Mouse (Mus musculus): Measurements from ENCODE around the gene H6pd. TPM values are rescaled to one million over a fixed set of nuclear protein-coding genes. Genes with fewer than 3 reads are reported as not detected.
A peak's percentile ranks its signal among the peaks of the same experiment; 100 is the strongest.

H6pd gene
- polyA plus RNA-seq (2012; rRNA removed) = 5.7 TPM in 2 replicates

DNA sequence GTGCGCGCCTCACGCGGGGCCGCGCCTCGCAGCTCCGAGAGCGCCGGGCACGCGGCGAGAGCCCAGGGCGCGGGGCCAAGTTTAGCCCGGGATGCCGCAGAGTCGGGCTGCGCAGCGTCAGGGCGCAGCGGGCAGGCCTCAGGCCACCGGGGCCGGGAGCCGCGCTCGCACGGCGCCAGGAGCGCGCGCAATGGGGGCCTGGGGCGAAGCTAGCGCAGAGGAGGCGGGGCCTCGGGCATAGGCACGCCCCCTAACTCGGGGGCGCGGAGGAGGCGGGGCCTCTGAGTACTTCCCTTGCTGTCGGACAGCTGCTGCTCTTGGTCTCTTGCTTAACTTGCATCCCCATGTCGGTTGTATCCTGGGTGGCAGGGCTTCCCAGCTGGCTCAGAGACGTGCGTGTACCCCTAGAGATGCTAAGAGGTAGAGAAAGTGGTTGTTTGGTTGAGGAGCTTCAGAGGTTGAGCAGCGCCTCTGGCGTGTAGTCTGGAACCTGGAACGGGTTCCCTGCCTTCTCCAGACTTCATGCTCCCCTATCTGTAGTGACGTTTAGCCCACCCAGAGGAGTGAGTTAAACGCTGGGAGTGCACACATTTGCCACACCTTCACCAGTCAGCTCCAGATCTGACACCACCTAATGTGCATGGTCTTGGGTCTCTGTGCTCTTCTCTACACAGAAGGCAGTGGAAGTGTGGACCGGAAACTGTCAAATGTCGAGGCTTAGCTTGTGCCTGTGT lies at the start of gene H6pd:
H6pd (minus strand) TSS at position 171 of the 734 bp plus-strand sequence.
- TF ChIP-seq POLR2A (IDR thresholded peaks at IDR 0.05; ENCODE audit: extremely low read depth, insufficient read depth, low read length) (peak; percentile 79; the same call in 1 of the 2 replicates), CTCF (IDR thresholded peaks at IDR 0.05; ENCODE audit: extremely low read depth, insufficient read depth, low read length) (no peak)
- Histone ChIP-seq H3K4me3 (ENCODE audit: insufficient read depth, low read length) (peak within 1 kb of the TSS; percentile 60), H3K27ac (ENCODE audit: insufficient read depth, low read length) (peak within 1 kb of the TSS; percentile 70), H3K4me1 (ENCODE audit: control insufficient read depth, insufficient read depth, low read length) (peaks cover 7% of the 10 kb centered on the region)

DNA sequence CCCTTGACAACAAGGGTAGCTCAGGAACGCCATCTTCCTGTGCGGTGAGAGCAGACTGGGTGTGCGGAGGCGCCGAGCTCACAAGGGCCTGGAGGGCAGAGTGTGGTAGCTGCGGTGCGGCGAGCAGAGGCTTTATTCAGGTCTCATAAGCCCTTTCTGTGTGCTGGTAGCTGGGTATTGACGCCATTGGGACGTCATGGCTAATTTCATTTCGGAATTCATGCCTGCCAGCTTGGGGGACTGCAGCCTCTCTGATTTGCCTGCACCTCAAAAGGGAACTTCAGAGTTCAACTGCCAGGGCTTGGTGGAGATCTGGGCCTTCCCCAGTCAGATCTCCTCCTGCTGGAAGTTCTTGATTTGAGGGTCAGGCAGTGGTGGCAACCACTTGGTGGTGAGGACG lies 48.9 kb upstream of the H6pd start:
- no peak overlapping the region for H3K27ac ChIP-seq (ENCODE audit: insufficient read depth, low read length)
- H3K4me3 ChIP-seq (ENCODE audit: insufficient read depth, low read length) = no peak overlapping the region
- no peaks in the 10 kb centered on the region for H3K4me1 ChIP-seq (ENCODE audit: control insufficient read depth, insufficient read depth, low read length)
- no peak for TF ChIP-seq CTCF (IDR thresholded peaks at IDR 0.05; ENCODE audit: extremely low read depth, insufficient read depth, low read length)
- no peak for TF ChIP-seq POLR2A (IDR thresholded peaks at IDR 0.05; ENCODE audit: extremely low read depth, insufficient read depth, low read length)

DNA sequence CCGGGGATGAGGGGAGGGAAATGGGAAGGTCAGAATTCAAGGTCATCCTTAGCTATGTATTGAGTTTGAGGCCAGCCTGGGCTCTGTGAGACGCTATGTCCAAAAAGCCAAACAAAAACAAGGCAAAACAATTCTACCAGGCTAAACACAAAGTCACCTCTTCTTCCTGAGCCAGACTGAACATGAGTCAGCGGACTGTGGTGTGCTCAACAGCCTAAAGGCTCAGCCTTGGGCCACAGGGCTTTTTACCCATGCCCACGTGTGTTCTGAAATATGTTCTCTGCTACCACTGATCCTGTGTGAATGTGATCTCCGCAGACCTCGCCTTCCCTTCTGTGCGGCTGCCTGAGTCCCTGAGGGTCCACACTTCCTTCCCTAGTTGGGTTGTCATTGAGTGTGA lies 47.3 kb upstream of the H6pd start:
- TF ChIP-seq CTCF (IDR thresholded peaks at IDR 0.05; ENCODE audit: extremely low read depth, insufficient read depth, low read length) (no peak), POLR2A (IDR thresholded peaks at IDR 0.05; ENCODE audit: extremely low read depth, insufficient read depth, low read length) (no peak)
- Histone ChIP-seq H3K27ac (ENCODE audit: insufficient read depth, low read length) (no peak overlapping the region), H3K4me1 (ENCODE audit: control insufficient read depth, insufficient read depth, low read length) (no peaks in the 10 kb centered on the region), H3K4me3 (ENCODE audit: insufficient read depth, low read length) (no peak overlapping the region)

DNA sequence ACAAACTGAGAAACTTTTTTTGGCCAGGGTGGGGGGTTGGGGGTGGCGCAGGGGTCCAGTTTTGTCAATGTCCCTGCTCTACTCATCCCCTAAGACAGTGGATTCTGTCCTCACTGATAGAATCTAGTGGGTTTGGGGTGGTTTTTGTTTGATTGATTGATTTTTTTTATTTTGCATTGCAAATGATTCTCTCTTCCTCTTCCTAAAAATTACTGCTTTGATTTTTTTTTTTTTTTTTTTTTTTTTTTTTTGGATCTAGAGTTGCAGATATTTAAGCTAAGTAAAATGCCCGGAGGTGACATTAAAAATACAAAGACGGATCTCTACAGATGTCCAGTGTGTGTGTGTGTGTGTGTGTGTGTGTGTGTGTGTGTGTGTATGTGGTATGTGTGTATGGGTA lies 43.6 kb upstream of the H6pd start:
- no peak for TF ChIP-seq POLR2A (IDR thresholded peaks at IDR 0.05; ENCODE audit: extremely low read depth, insufficient read depth, low read length)
- TF ChIP-seq CTCF (IDR thresholded peaks at IDR 0.05; ENCODE audit: extremely low read depth, insufficient read depth, low read length) = no peak
- peaks cover 2% of the 10 kb centered on the region; the same call in 1 of the 2 replicates for H3K4me1 ChIP-seq (ENCODE audit: control insufficient read depth, insufficient read depth, low read length)
- H3K27ac ChIP-seq (ENCODE audit: insufficient read depth, low read length) = no peak overlapping the region
- no peak overlapping the region for H3K4me3 ChIP-seq (ENCODE audit: insufficient read depth, low read length)

DNA sequence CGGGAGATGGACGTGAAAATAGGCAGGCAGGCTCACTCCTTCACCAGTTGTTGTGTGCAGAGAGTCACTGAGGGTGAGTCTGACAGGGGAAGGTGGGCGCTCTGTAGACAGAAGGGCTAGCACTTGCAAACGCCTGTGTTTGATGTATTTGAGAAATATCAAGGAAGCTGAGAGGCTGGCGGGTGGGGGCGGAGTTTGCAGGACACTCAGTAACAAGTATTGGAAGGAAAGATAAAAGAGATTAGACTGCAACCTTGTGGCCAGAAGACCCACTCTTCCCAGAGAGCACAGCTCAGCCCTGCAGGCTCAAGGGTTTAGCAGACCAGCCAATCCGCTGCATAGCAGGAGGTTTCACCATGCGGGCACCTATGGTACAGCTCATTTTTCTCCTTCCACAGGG lies 42.7 kb upstream of the H6pd start:
- H3K4me3 ChIP-seq (ENCODE audit: insufficient read depth, low read length) = no peak overlapping the region
- no peak overlapping the region for H3K27ac ChIP-seq (ENCODE audit: insufficient read depth, low read length)
- H3K4me1 ChIP-seq (ENCODE audit: control insufficient read depth, insufficient read depth, low read length) = peaks cover 2% of the 10 kb centered on the region; the same call in 1 of the 2 replicates
- TF ChIP-seq POLR2A (IDR thresholded peaks at IDR 0.05; ENCODE audit: extremely low read depth, insufficient read depth, low read length) = no peak

DNA sequence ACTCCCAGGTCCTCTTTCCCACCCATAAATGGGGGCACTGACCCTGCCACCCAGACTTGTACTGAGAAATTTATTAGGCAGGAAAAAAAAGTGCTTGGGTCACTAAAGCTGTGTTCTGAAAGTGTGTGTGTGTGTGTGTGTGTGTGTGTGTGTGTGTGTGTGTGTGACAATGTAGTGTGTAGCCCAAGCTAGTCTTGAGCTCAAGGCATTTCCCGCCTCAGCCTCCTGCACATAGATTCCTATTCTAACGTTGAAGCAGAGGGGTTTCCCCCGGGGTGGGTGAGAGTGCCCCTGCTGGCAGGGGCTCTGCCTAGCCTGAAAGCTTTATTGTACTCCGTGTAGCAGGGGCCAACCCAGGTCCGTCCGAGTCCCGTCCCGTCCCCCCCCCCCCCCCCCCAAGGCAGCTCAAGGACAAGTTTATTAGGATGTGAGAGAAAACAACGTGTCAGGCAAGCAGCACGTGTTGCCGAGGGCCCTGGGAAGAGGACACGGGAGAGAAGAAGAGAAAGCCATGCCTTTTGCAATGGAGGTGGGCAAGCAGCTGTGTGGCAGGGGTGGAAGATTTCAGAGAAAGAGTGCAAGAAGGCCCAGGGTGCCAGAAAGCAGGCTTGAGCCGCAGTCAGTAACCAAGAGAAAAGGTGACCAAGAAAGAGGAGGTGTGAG lies 40.9 kb upstream of the H6pd start:
- TF ChIP-seq CTCF (IDR thresholded peaks at IDR 0.05; ENCODE audit: extremely low read depth, insufficient read depth, low read length) = no peak
- no peak for TF ChIP-seq POLR2A (IDR thresholded peaks at IDR 0.05; ENCODE audit: extremely low read depth, insufficient read depth, low read length)
- H3K4me3 ChIP-seq (ENCODE audit: insufficient read depth, low read length) = no peak overlapping the region
- H3K4me1 ChIP-seq (ENCODE audit: control insufficient read depth, insufficient read depth, low read length) = peaks cover 2% of the 10 kb centered on the region; the same call in 1 of the 2 replicates
- H3K27ac ChIP-seq (ENCODE audit: insufficient read depth, low read length) = no peak overlapping the region

DNA sequence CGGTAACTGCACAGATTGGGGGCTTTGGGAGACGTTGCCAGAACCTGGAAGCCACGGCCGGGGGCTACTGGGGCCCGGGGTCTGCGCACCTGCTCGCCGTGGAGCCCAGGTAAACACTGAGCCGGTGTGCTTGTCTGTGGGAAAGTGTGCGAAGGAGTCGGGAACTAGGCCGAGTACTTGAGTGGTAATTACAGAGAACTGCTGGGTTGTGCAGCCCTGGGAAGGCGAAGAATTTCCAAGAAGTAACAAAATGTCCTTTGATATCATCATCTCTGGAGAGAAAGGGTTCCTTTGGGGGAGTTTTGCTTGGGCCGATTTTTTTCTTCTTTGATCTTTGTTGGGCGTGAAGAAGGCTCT lies 40.3 kb upstream of the H6pd start:
- TF ChIP-seq CTCF (IDR thresholded peaks at IDR 0.05; ENCODE audit: extremely low read depth, insufficient read depth, low read length) (no peak), POLR2A (IDR thresholded peaks at IDR 0.05; ENCODE audit: extremely low read depth, insufficient read depth, low read length) (no peak)
- Histone ChIP-seq H3K4me1 (ENCODE audit: control insufficient read depth, insufficient read depth, low read length) (peaks cover 2% of the 10 kb centered on the region; the same call in 1 of the 2 replicates), H3K4me3 (ENCODE audit: insufficient read depth, low read length) (no peak overlapping the region; the same call in 1 of the 2 replicates), H3K27ac (ENCODE audit: insufficient read depth, low read length) (no peak overlapping the region)

DNA sequence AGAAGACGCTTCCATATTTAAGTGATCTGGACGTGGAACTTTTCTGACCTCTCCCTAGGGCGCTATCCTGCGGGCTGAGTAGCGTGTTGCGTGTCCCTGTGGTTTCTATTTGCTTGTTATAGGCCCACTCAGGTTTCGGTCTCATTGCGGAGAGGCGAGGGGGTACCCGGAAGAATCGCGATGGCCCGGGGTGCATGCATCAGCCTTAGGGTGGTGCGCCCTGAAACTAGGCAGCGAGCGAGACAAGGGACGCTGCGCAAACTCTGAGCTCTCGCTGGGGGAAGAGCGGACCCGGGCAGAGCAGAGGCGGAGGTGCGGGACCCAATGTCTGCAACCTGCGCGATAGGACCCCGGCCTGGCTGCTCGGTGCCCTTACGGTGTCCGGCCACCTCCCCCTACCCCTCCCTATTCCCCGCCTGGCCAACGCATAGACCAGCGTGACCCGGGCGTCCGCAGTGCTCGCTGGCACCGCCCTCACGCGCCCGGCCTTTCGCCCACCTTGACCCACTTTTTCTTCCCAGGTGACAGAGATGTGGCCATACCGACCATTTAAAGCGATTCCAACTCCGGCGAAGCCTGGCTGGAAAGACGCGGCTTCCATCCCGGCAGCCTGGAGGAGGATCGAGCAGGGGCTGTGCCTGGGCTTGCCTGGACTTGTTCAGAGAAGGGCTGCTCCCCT lies 39.8 kb upstream of the H6pd start:
- H3K4me1 ChIP-seq (ENCODE audit: control insufficient read depth, insufficient read depth, low read length) = peaks cover 2% of the 10 kb centered on the region; the same call in 1 of the 2 replicates
- TF ChIP-seq CTCF (IDR thresholded peaks at IDR 0.05; ENCODE audit: extremely low read depth, insufficient read depth, low read length) (no peak), POLR2A (IDR thresholded peaks at IDR 0.05; ENCODE audit: extremely low read depth, insufficient read depth, low read length) (no peak)
- no peak overlapping the region for H3K27ac ChIP-seq (ENCODE audit: insufficient read depth, low read length)
- peak overlapping the region; percentile 24; the same call in 1 of the 2 replicates for H3K4me3 ChIP-seq (ENCODE audit: insufficient read depth, low read length)

DNA sequence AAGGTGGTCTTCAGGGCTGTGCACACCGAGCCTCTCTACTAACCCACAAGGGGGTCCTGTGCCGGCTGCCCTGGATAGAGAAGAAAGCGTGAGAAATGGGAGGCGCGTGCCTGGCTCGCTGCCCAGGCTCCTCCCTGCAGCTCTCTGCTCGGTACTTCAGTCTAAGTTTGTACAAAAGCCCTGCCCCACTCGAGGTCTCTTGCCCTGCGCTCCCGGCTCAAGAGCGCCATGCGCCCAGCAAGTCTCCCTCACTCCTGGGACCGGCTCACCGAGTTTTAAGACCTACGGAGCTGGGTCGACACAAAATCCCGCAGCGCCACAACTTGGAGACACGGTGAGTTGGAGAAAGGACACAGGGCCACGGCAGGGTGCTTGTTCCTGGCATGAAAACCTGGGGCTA lies 39.2 kb upstream of the H6pd start:
- no peak overlapping the region for H3K27ac ChIP-seq (ENCODE audit: insufficient read depth, low read length)
- peak overlapping the region; percentile 24; the same call in 1 of the 2 replicates for H3K4me3 ChIP-seq (ENCODE audit: insufficient read depth, low read length)
- peaks cover 2% of the 10 kb centered on the region; the same call in 1 of the 2 replicates for H3K4me1 ChIP-seq (ENCODE audit: control insufficient read depth, insufficient read depth, low read length)
- TF ChIP-seq POLR2A (IDR thresholded peaks at IDR 0.05; ENCODE audit: extremely low read depth, insufficient read depth, low read length) (no peak), CTCF (IDR thresholded peaks at IDR 0.05; ENCODE audit: extremely low read depth, insufficient read depth, low read length) (no peak)
